Mouse (Mus musculus) layer of hippocampus, adult 18-20 months (tissue): ENCODE results near the gene Sh3glb1. TPM values are rescaled to one million over a fixed set of nuclear protein-coding genes. Genes with fewer than 3 reads are reported as not detected.

Source experiments
- total RNA-seq, 2 experiments: library from RNA; stranded (reverse); gene quantifications; 2 replicates each; pipeline ENCODE4 v1.2.3; 2021

The Sh3glb1 gene
- total RNA-seq, 2 experiments from 2014 or later = 53.0 to 54.0 TPM

Other genes with a start within 250 kb of the Sh3glb1 start
- gene Hs2st1, start 150.2 kb downstream of the Sh3glb1 start, total RNA-seq = 10 to 100 TPM; 39.6 to 40.0 TPM
- 100 to 1,000 TPM; 210 to 219 TPM for gene Selenof, start 150.0 kb downstream of the Sh3glb1 start, total RNA-seq
- under 1 TPM; 0.08 to 0.20 TPM for gene Clca3a1, start 40.6 kb upstream of the Sh3glb1 start, total RNA-seq
- under 1 TPM in 1 of 2 experiments, not detected in 1; 0.61 TPM for gene Clca3a2, start 99.2 kb upstream of the Sh3glb1 start, total RNA-seq
- not detected for gene Clca3b, start 129.0 kb upstream of the Sh3glb1 start, total RNA-seq
- gene Clca4b, start 212.2 kb upstream of the Sh3glb1 start, total RNA-seq = not detected